Mouse (Mus musculus): ENCODE measurements at regions not wholly inside any gene's neighbourhood (a gene's known extent, or its start where the extent isn't known, plus 50 kb on each side); places are given as distances from the start of the nearest gene placed in this dataset.
"Not testable (repeated sequence)": the region's sequence is repeated elsewhere in the genome, so short reads cannot be mapped to it uniquely, and the experiment has no call there.

DNA sequence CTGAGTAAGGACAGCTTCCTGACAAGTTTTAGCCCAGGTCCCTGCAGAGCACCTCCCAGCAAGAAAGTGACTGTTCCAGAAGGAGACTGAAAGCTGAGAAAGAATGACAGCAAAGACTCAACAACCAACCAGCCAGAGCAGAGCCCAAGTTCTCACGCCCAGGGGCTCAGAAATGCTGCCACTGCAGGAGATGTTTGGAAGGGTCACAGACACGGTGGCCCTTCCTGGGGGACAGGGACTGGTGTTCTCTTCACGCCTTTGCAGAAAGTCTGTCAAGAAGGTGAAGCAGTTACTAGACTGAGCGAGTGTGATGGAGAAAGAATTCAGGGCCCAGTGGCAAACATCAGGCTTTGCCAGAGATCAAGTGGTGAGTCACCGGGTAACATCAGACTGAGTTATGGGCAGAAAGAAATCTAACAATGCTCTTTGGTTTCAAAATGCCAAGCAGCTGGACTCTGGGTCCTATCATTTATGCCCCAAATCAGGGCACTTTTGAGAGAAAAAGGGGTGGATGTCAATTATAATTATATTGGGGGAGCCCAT, 154.2 kb upstream of the Hes1 start:
- 56% methylated on average over 5 of the region's 5 CpGs for WGBS
- Histone ChIP-seq H3K27me3 (ENCODE audit: control insufficient read depth, insufficient read depth, low read length) (no peaks in the 10 kb centered on the region), H3K9ac (ENCODE audit: low read depth, low read length) (no peak overlapping the region), H3K9me3 (ENCODE audit: control insufficient read depth, low read length) (0 out of 2 replicates have a peak, but pooled peaks cover 3% of the 10 kb centered on the region), H3K36me3 (ENCODE audit: control insufficient read depth, insufficient read depth, low read length) (no peaks in the 10 kb centered on the region), H3K27ac (ENCODE audit: low read depth, low read length) (no peak overlapping the region), H3K4me1 (ENCODE audit: control insufficient read depth, insufficient read depth, low read length) (peaks cover 17% of the 10 kb centered on the region), H3K4me3 (ENCODE audit: low read length) (no peak overlapping the region), H3K4me2 (replicated peaks; ENCODE audit: low read depth, low read length) (no peak overlapping the region)
- no peak for ATAC-seq (ENCODE audit: low FRiP score, low TSS enrichment)

DNA sequence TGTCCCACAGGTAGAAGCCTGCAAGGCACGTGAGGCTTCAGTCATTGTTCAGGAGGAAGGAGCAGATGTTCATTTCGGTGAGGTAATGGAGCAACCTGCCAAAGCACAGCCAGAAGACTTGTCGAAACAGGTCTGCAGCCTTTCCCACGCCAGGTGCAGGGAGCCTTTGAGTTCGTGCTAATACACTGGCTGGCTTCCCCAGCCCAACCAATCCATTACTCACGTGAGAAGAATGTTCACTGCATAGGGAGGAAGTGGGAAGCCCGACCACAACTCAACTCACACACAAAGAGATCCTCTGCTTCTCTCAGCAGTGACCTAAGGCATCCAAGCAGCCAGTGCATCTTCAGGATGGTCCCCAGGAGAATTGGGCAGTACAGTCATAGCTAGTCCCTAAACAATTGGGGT, 153.0 kb upstream of the Hes1 start:
- Histone ChIP-seq H3K9ac (ENCODE audit: low read depth, low read length) (no peak overlapping the region), H3K9me3 (ENCODE audit: control insufficient read depth, low read length) (0 out of 2 replicates have a peak, but pooled peaks cover 3% of the 10 kb centered on the region), H3K4me3 (ENCODE audit: low read length) (no peak overlapping the region), H3K27ac (ENCODE audit: low read depth, low read length) (no peak overlapping the region), H3K27me3 (ENCODE audit: control insufficient read depth, insufficient read depth, low read length) (no peaks in the 10 kb centered on the region), H3K4me1 (ENCODE audit: control insufficient read depth, insufficient read depth, low read length) (peaks cover 17% of the 10 kb centered on the region), H3K4me2 (replicated peaks; ENCODE audit: low read depth, low read length) (no peak overlapping the region), H3K36me3 (ENCODE audit: control insufficient read depth, insufficient read depth, low read length) (no peaks in the 10 kb centered on the region)
- 67% methylated on average over 7 of the region's 7 CpGs for WGBS
- ATAC-seq (ENCODE audit: low FRiP score, low TSS enrichment): no peak

DNA sequence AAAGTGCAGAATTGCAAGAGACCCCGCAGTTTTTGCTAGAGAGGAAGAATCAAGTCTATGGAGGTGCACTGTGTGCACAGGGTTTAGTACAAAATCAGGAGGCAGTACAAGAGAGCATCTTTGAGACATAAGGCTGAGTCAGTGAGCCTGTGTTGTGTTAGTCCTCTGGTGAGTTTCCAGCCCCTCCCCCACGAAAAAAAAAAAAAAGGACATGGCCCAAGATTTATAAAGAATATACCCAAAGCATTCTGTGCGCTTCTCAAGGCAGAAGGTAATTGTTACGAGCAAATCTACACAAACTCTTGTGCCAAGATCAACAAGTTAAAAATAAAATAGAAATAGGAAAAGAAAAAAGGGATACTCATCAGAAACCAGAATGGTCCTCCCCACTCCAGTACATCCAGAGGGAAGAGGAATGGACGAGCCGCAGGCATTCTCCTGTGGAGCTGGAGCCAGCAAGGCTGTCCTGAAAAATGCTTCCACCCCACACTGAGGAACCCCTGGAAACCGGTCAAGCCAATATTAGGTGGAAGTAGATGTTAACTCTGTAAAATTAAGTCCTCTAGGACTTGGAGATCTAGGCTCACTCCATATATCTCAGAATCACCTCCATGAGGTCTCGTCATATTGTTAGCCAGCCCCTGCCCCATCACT, 150.7 kb upstream of the Hes1 start:
- Histone ChIP-seq H3K4me1 (ENCODE audit: control insufficient read depth, insufficient read depth, low read length) (no peaks in the 10 kb centered on the region), H3K9me3 (ENCODE audit: control insufficient read depth, low read length) (0 out of 2 replicates have a peak, but pooled peaks cover 3% of the 10 kb centered on the region), H3K9ac (ENCODE audit: low read depth, low read length) (no peak overlapping the region), H3K4me2 (replicated peaks; ENCODE audit: low read depth, low read length) (no peak overlapping the region), H3K27ac (ENCODE audit: low read depth, low read length) (no peak overlapping the region), H3K36me3 (ENCODE audit: control insufficient read depth, insufficient read depth, low read length) (no peaks in the 10 kb centered on the region), H3K4me3 (ENCODE audit: low read length) (no peak overlapping the region), H3K27me3 (ENCODE audit: control insufficient read depth, insufficient read depth, low read length) (no peaks in the 10 kb centered on the region)
- no peak for ATAC-seq (ENCODE audit: low FRiP score, low TSS enrichment)
- WGBS: 61% methylated on average over 8 of the region's 8 CpGs

DNA sequence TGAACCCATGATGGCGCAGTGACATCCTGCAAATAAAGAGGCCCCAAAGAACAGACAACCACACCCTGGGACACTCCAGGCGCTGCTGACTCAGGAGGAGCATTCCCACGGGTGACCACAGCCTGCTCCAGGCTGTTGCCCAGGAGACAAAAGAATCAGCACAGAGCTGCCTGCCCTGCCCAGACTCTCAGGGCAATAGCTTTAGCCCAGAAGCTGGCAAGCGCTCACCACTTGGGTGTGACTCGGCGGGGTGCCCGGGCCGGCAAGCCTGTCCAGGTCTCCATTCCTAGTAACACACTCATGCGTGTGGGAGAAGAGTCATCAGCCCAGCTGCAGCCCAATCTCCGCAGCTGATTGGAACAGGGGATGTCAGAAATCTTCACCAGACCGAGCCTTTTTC, 148.8 kb upstream of the Hes1 start:
- ATAC-seq (ENCODE audit: low FRiP score, low TSS enrichment): no peak

DNA sequence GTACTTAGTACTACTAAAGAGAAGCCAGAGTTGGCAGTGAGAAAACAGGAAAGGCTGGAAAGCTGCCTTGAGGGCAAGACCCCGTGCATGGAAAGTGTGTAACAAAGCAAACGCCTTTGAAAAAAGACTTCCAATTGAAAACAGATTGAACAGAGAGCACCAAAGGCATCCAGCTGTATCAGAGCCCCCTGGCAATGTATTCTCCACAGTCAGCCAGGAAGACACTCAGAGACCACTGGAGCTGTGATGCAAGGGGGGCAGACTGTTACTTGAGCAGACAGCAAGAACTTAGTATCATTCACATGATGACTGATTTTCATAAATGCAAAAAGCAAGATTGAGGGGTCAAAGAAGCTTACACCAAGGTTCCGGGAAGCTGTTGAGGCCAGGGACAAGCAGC, 146.2 kb upstream of the Hes1 start:
- H3K9me3 ChIP-seq (ENCODE audit: control insufficient read depth, low read length): no peaks in the 10 kb centered on the region
- no peaks in the 10 kb centered on the region for H3K4me1 ChIP-seq (ENCODE audit: control insufficient read depth, insufficient read depth, low read length)
- no peaks in the 10 kb centered on the region for H3K36me3 ChIP-seq (ENCODE audit: control insufficient read depth, insufficient read depth, low read length)
- no peak overlapping the region for H3K9ac ChIP-seq (ENCODE audit: low read depth, low read length)
- no peak overlapping the region for H3K27ac ChIP-seq (ENCODE audit: low read depth, low read length)
- H3K27me3 ChIP-seq (ENCODE audit: control insufficient read depth, insufficient read depth, low read length): no peaks in the 10 kb centered on the region
- ATAC-seq (ENCODE audit: low FRiP score, low TSS enrichment): no peak
- WGBS: 64% methylated on average over 3 of the region's 3 CpGs
- no peak overlapping the region for H3K4me2 ChIP-seq (replicated peaks; ENCODE audit: low read depth, low read length)
- no peak overlapping the region for H3K4me3 ChIP-seq (ENCODE audit: low read length)

More for the DNA sequence above, 148.8 kb upstream of the Hes1 start:
- Histone ChIP-seq H3K4me2 (replicated peaks; ENCODE audit: low read depth, low read length) (no peak overlapping the region), H3K4me1 (ENCODE audit: control insufficient read depth, insufficient read depth, low read length) (no peaks in the 10 kb centered on the region), H3K27me3 (ENCODE audit: control insufficient read depth, insufficient read depth, low read length) (no peaks in the 10 kb centered on the region), H3K27ac (ENCODE audit: low read depth, low read length) (no peak overlapping the region), H3K4me3 (ENCODE audit: low read length) (no peak overlapping the region), H3K9ac (ENCODE audit: low read depth, low read length) (no peak overlapping the region), H3K36me3 (ENCODE audit: control insufficient read depth, insufficient read depth, low read length) (no peaks in the 10 kb centered on the region), H3K9me3 (ENCODE audit: control insufficient read depth, low read length) (0 out of 2 replicates have a peak, but pooled peaks cover 3% of the 10 kb centered on the region)
- 66% methylated on average over 11 of the region's 11 CpGs for WGBS

DNA sequence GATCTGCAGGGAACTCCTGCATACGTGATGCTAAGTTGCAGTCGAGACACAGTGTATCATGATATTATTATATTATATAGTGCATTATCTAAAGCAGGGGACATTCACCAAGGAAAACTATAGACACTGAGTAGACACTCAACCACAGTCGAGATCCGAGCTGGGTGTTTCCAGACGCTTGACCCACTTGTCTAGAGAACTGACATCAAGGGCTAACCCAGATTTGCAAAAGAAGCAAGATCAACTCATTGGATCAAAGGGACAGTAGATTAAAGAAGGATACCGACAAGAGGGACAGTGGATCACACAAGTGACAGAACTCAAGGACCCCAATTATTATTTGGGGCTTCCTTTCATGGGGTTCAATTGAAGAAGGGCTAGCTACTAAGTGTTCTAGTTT, 145.8 kb upstream of the Hes1 start:
- H3K4me3 ChIP-seq (ENCODE audit: low read length): no peak overlapping the region
- no peak overlapping the region for H3K4me2 ChIP-seq (replicated peaks; ENCODE audit: low read depth, low read length)
- H3K4me1 ChIP-seq (ENCODE audit: control insufficient read depth, insufficient read depth, low read length): no peaks in the 10 kb centered on the region
- H3K27me3 ChIP-seq (ENCODE audit: control insufficient read depth, insufficient read depth, low read length): no peaks in the 10 kb centered on the region
- ATAC-seq (ENCODE audit: low FRiP score, low TSS enrichment): no peak
- no peaks in the 10 kb centered on the region for H3K36me3 ChIP-seq (ENCODE audit: control insufficient read depth, insufficient read depth, low read length)
- no peaks in the 10 kb centered on the region for H3K9me3 ChIP-seq (ENCODE audit: control insufficient read depth, low read length)
- no peak overlapping the region for H3K27ac ChIP-seq (ENCODE audit: low read depth, low read length)
- WGBS: 82% methylated on average over 6 of the region's 6 CpGs
- no peak overlapping the region for H3K9ac ChIP-seq (ENCODE audit: low read depth, low read length)

DNA sequence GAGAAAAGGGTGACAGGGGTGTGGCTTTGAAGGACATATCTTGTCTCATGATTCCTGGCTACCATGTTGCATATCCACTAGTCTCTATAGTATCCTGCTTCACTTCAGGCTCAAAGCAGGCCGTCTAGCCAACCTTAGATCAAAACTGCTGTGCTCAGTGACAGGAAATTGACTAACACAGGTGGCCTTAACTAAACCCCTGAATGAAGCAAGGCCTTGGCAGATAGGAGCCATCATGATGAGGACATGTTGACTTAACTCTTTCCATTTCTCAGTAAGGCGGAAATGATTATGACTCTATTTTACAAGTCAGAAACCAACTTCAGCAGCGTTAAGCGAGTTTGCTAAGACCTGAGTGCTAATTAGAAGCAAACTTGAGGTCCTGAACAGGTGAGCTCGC, 143.2 kb upstream of the Hes1 start:
- no peak overlapping the region for H3K9ac ChIP-seq (ENCODE audit: low read depth, low read length)
- no peak overlapping the region for H3K27ac ChIP-seq (ENCODE audit: low read depth, low read length)
- no peak overlapping the region for H3K4me2 ChIP-seq (replicated peaks; ENCODE audit: low read depth, low read length)
- 87% methylated on average over 5 of the region's 5 CpGs for WGBS
- no peaks in the 10 kb centered on the region; the same call in 1 of the 2 replicates for H3K9me3 ChIP-seq (ENCODE audit: control insufficient read depth, low read length)
- no peaks in the 10 kb centered on the region for H3K36me3 ChIP-seq (ENCODE audit: control insufficient read depth, insufficient read depth, low read length)
- H3K27me3 ChIP-seq (ENCODE audit: control insufficient read depth, insufficient read depth, low read length): no peaks in the 10 kb centered on the region
- no peaks in the 10 kb centered on the region for H3K4me1 ChIP-seq (ENCODE audit: control insufficient read depth, insufficient read depth, low read length)
- ATAC-seq (ENCODE audit: low FRiP score, low TSS enrichment): no peak
- no peak overlapping the region for H3K4me3 ChIP-seq (ENCODE audit: low read length)

DNA sequence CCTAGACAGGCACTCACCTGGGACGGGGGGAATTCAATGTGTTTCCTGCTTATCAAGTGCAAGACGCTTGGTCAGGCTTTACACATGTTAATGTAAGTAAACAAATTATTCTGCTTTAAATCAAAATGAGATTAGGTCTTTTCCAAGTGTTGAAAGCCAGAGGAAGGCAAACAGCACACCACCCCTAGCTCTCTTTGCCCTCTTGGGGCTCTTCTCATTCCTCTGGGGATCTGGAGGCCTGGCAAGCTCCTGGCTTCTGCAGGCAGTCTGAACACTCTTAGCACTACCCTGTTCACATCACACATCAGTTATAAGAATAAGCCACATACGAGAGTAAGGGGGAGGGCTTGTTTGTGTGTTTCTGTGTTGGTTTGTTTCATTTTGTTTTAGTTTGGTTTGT, 142.8 kb upstream of the Hes1 start:
- ATAC-seq (ENCODE audit: low FRiP score, low TSS enrichment): no peak
- H3K4me1 ChIP-seq (ENCODE audit: control insufficient read depth, insufficient read depth, low read length): no peaks in the 10 kb centered on the region
- H3K27me3 ChIP-seq (ENCODE audit: control insufficient read depth, insufficient read depth, low read length): no peaks in the 10 kb centered on the region
- H3K4me2 ChIP-seq (replicated peaks; ENCODE audit: low read depth, low read length): no peak overlapping the region
- H3K4me3 ChIP-seq (ENCODE audit: low read length): no peak overlapping the region
- H3K27ac ChIP-seq (ENCODE audit: low read depth, low read length): no peak overlapping the region
- no peak overlapping the region for H3K9ac ChIP-seq (ENCODE audit: low read depth, low read length)
- no peaks in the 10 kb centered on the region for H3K36me3 ChIP-seq (ENCODE audit: control insufficient read depth, insufficient read depth, low read length)
- WGBS: 64% methylated on average over 3 of the region's 3 CpGs
- H3K9me3 ChIP-seq (ENCODE audit: control insufficient read depth, low read length): no peaks in the 10 kb centered on the region; the same call in 1 of the 2 replicates

DNA sequence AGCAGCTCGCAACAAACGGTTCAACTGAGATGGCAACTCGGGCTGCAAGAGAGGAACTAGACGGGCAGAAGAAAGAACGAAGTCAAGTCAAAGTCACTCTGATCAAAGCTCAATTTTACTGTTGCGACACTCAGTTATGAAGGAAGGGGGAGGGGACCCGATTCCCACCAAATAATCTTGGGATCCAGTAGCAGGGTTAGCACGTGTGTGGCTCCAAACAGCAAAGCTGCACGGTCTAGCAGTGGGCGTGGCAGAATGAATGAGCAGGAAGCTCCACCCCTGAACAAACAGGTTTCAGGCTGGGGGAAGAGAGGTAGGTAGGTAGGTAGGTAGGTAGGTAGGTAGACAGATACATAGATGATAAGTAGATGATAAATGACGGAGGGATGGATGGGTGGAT, 136.9 kb upstream of the Hes1 start:
- 89% methylated on average over 11 of the region's 11 CpGs for WGBS
- not testable (repeated sequence) for ATAC-seq (ENCODE audit: low FRiP score, low TSS enrichment); H3K27me3 ChIP-seq (ENCODE audit: control insufficient read depth, insufficient read depth, low read length); H3K4me3 ChIP-seq (ENCODE audit: low read length); H3K27ac ChIP-seq (ENCODE audit: low read depth, low read length); H3K36me3 ChIP-seq (ENCODE audit: control insufficient read depth, insufficient read depth, low read length); H3K4me1 ChIP-seq (ENCODE audit: control insufficient read depth, insufficient read depth, low read length); H3K9me3 ChIP-seq (ENCODE audit: control insufficient read depth, low read length); H3K4me2 ChIP-seq (replicated peaks; ENCODE audit: low read depth, low read length); H3K9ac ChIP-seq (ENCODE audit: low read depth, low read length)

Data from kidney, embryonic 14.5 days (tissue).